Mouse (Mus musculus) heart, postnatal 0 days (tissue): ENCODE results near the gene Cd300e.

Experiments
- CTCF ChIP-seq: IDR thresholded peaks from 2 replicates; pipeline ENCODE4 v1.5.1; 2016; ENCODE audit warnings: antibody characterized with exemption, control low read depth, low read depth
- EP300 ChIP-seq: IDR thresholded peaks from 2 replicates; pipeline ENCODE4 v1.6.1; 2016; ENCODE audit warnings: antibody characterized with exemption, low read depth

- TF ChIP-seq CTCF (no peak), EP300 (no peak)
Observed at GRCm38 (mm10) chr11:115099241-115099840, 37.4 kb upstream of the Cd300e start.
